Mouse (Mus musculus): ENCODE measurements at regions not wholly inside any gene's neighbourhood (a gene's known extent, or its start where the extent isn't known, plus 50 kb on each side); places are given as distances from the start of the nearest gene placed in this dataset.
"Not testable (repeated sequence)": the region's sequence is repeated elsewhere in the genome, so short reads cannot be mapped to it uniquely, and the experiment has no call there.

DNA sequence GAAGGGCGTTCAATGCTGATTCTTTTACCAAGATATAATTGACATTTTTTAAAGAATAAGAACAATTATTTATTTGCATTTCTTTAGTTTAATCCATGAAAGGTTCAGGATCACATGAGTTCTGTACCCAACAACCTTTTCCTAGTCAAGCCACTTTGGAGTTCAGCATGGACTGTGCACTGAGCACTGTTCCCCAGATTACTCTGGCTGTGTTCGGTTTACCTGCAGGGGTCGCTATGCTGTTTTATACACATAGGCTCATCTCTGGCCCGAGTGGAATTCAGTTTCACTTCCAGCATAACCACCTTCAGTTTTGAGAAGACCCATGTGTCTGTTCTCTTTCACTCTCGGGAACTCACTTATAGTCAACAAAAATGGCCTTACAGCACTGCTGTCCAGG, 93.5 kb upstream of the Smarcad1 start:
- H3K9me3 ChIP-seq (replicated peaks; ENCODE audit: insufficient read depth, low read length); H3K79me2 ChIP-seq (ENCODE audit: control insufficient read depth, insufficient read depth, low read length, poor library complexity); H3K27me3 ChIP-seq (ENCODE audit: control insufficient read depth in 1 of 2, insufficient read depth in 2 of 2, low read length in 2 of 2); H3K36me3 ChIP-seq (ENCODE audit: control insufficient read depth in 1 of 2, insufficient read depth in 2 of 2, low read length in 2 of 2); H3K27ac ChIP-seq (ENCODE audit: control insufficient read depth, low read depth, low read length); H3K4me1 ChIP-seq (ENCODE audit: control insufficient read depth in 1 of 2, insufficient read depth in 2 of 2, low read length in 2 of 2); H3K9ac ChIP-seq (ENCODE audit: control insufficient read depth, low read depth, low read length, poor library complexity, severe bottlenecking); H3K4me3 ChIP-seq (ENCODE audit: control insufficient read depth in 1 of 2, insufficient read depth in 1 of 2, low read depth in 2 of 2, low read length in 2 of 2): not testable (repeated sequence)
- peak; percentile 28 for DNase-seq (ENCODE audit: low read depth, low spot score)

DNA sequence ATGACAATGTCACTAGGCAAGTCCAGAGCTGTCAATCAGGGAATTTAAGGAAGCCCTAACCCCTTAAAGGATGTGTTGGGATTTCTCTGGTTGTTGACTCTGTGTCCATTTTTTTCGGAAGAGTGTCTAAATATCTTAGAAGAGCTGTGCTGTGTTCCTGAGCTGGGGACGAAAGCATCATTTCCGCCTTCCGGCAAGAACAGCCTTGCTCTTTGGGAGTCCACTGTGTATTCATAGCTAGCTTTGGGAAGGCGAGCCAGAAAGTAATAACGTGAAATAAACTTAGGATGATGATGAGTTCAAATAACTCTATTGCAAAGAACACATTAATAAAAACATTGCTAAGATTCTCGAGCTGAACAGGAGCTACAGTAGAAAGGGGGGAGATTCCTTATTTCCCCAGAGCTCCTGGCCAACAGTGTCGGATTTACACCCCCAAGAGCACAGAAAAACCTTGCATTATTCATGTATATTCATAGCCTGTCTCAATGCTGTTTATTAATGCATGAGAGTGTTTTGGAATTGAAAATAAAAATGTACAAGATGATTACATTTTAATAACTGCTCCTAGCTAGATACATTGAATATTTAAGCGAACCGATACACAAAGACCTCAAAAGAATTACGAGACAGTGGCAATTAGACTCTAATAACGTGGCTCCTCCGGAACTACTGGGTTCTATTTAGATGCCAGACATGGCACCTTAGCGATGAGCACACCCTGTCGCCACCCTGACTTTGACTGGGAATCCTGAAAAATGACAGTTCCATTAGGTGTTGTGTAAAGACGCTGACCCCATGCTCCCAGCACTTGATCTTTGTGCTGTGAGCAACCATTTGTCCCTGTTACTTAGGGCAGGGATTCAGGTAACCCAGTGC, 80.5 kb upstream of the Smarcad1 start:
- Histone ChIP-seq H3K9me3 (replicated peaks; ENCODE audit: insufficient read depth, low read length) (no peaks in the 10 kb centered on the region), H3K27ac (ENCODE audit: control insufficient read depth, low read depth, low read length) (no peak overlapping the region), H3K79me2 (ENCODE audit: control insufficient read depth, insufficient read depth, low read length, poor library complexity) (no peaks in the 10 kb centered on the region), H3K4me3 (ENCODE audit: control insufficient read depth in 1 of 2, insufficient read depth in 1 of 2, low read depth in 2 of 2, low read length in 2 of 2) (no peak overlapping the region), H3K36me3 (ENCODE audit: control insufficient read depth in 1 of 2, insufficient read depth in 2 of 2, low read length in 2 of 2) (no peaks in the 10 kb centered on the region), H3K9ac (ENCODE audit: control insufficient read depth, low read depth, low read length, poor library complexity, severe bottlenecking) (no peak overlapping the region), H3K4me1 (ENCODE audit: control insufficient read depth in 1 of 2, insufficient read depth in 2 of 2, low read length in 2 of 2) (no peaks in the 10 kb centered on the region), H3K27me3 (ENCODE audit: control insufficient read depth in 1 of 2, insufficient read depth in 2 of 2, low read length in 2 of 2) (no peaks in the 10 kb centered on the region; a peak in 2 of 4 replicates)
- DNase-seq (ENCODE audit: low read depth, low spot score) = no peak
- TF ChIP-seq EP300 (IDR thresholded peaks at IDR 0.05; ENCODE audit: low read depth in 1 of 2, low read length in 2 of 2) (no peak), GABPA (IDR thresholded peaks at IDR 0.05; ENCODE audit: low read depth, low read length) (no peak), MEF2A (IDR thresholded peaks at IDR 0.05; ENCODE audit: extremely low read depth, insufficient replicate concordance, low read depth, low read length, poor library complexity, severe bottlenecking) (no peak), POLR2AphosphoS5 (IDR thresholded peaks at IDR 0.05; ENCODE audit: borderline replicate concordance, low read depth, low read length) (no peak), ZKSCAN1 (IDR thresholded peaks at IDR 0.05; ENCODE audit: low read depth, low read length) (no peak), NRF1 (IDR thresholded peaks at IDR 0.05; ENCODE audit: insufficient read depth, low read depth, low read length, poor library complexity, severe bottlenecking) (no peak), CHD1 (IDR thresholded peaks at IDR 0.05; ENCODE audit: low read depth, low read length) (no peak), TAL1 (IDR thresholded peaks at IDR 0.05; ENCODE audit: low read length) (no peak), UBTF (IDR thresholded peaks at IDR 0.05; ENCODE audit: borderline replicate concordance, insufficient read depth, low read depth, low read length) (no peak)

DNA sequence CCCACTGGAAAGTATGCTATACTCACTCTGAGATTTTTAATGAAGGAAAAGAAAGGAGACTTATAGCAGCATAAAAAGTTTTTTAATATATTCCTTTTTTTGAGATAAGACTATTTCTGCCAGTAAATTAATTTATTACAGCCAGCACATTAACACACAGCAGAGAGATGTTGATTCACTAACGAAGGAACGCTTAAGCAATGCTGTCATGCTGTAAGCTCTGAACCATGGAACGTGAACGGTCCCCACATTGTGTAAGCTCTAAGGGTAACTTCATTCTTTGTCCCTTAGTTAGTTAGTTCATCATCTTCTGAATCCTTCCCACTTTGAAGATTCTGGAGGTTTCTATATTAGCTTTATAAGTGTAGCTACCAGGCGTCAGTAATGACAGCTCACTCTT, 79.8 kb upstream of the Smarcad1 start:
- Histone ChIP-seq H3K79me2 (ENCODE audit: control insufficient read depth, insufficient read depth, low read length, poor library complexity) (no peaks in the 10 kb centered on the region), H3K4me1 (ENCODE audit: control insufficient read depth in 1 of 2, insufficient read depth in 2 of 2, low read length in 2 of 2) (no peaks in the 10 kb centered on the region), H3K9me3 (replicated peaks; ENCODE audit: insufficient read depth, low read length) (no peaks in the 10 kb centered on the region), H3K27ac (ENCODE audit: control insufficient read depth, low read depth, low read length) (no peak overlapping the region), H3K27me3 (ENCODE audit: control insufficient read depth in 1 of 2, insufficient read depth in 2 of 2, low read length in 2 of 2) (no peaks in the 10 kb centered on the region; a peak in 2 of 4 replicates), H3K4me3 (ENCODE audit: control insufficient read depth in 1 of 2, insufficient read depth in 1 of 2, low read depth in 2 of 2, low read length in 2 of 2) (no peak overlapping the region), H3K9ac (ENCODE audit: control insufficient read depth, low read depth, low read length, poor library complexity, severe bottlenecking) (no peak overlapping the region), H3K36me3 (ENCODE audit: control insufficient read depth in 1 of 2, insufficient read depth in 2 of 2, low read length in 2 of 2) (no peaks in the 10 kb centered on the region)
- no peak for DNase-seq (ENCODE audit: low read depth, low spot score)
- TF ChIP-seq ZMIZ1 (IDR thresholded peaks at IDR 0.05; ENCODE audit: low read depth, low read length) = no peak
- TF ChIP-seq GATA1 (IDR thresholded peaks at IDR 0.05; ENCODE audit: low read depth, low read length) = no peak
- no peak for TF ChIP-seq GABPA (IDR thresholded peaks at IDR 0.05; ENCODE audit: low read depth, low read length)
- TF ChIP-seq POLR2A (IDR thresholded peaks at IDR 0.05; ENCODE audit: control insufficient read depth in 1 of 2, insufficient read depth in 1 of 2, low read depth in 1 of 2, low read length in 2 of 2, poor library complexity in 1 of 2) = no peak
- TF ChIP-seq ZC3H11A (IDR thresholded peaks at IDR 0.05; ENCODE audit: low read depth, low read length) = no peak
- no peak for TF ChIP-seq NRF1 (IDR thresholded peaks at IDR 0.05; ENCODE audit: insufficient read depth, low read depth, low read length, poor library complexity, severe bottlenecking)
- no peak for TF ChIP-seq TBP (IDR thresholded peaks at IDR 0.05; ENCODE audit: low read depth, low read length)
- no peak for TF ChIP-seq MAX (IDR thresholded peaks at IDR 0.05; ENCODE audit: low read length)
- no peak for TF ChIP-seq JUND (IDR thresholded peaks at IDR 0.05; ENCODE audit: low read depth, low read length)
- no peak for TF ChIP-seq SIN3A (IDR thresholded peaks at IDR 0.05; ENCODE audit: low read length)
